Mouse (Mus musculus) gonadal fat pad, adult 2 months (tissue): ENCODE data around the gene Gars. TPM values are rescaled to one million over a fixed set of nuclear protein-coding genes. Genes with fewer than 3 reads are reported as not detected.
A peak's percentile ranks its signal among the peaks of the same experiment; 100 is the strongest.

Experiments
- DNase-seq: peaks from one replicate; pipeline ENCODE4 v3.0.0-alpha.2; 2012; ENCODE audit warnings: low read depth
- polyA plus RNA-seq: library from polyadenylated mRNA; depleted of rRNA; stranded (reverse); fragments of >200 nt; gene quantifications from 2 replicates; pipeline ENCODE4 v1.2.3, GENCODE M21; 2012; rRNA removed

Gene Gars
- polyA plus RNA-seq, result 38.8 and 43.2 TPM in 2 replicates

- DNase-seq, result no peak
These were observed at the start of gene Gars for GRCm38 (mm10) chr6:55037799-55038670. Gene Gars (plus strand): TSS chr6:55038007.

DNA sequence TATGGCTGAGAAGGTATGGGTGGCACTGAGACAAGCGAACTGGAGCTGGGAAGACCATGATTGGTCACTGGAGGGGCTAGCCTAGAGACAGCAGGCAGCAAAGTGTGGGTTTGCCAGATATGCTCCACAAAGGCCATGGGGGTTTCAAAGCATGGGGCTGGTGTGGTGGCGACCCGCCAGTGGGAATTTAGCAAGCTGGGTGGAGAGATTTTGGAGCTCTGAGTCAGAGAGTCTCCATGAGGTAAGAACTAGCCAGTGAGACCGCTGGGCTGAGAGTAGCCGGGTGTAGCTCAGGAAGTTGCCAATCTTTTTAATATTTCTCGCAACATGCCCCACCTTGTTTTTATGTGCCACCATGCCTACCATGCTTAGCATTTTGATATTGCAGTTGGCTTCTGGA, 49.7 kb upstream of the Gars start:
- DNase-seq, result no peak

DNA sequence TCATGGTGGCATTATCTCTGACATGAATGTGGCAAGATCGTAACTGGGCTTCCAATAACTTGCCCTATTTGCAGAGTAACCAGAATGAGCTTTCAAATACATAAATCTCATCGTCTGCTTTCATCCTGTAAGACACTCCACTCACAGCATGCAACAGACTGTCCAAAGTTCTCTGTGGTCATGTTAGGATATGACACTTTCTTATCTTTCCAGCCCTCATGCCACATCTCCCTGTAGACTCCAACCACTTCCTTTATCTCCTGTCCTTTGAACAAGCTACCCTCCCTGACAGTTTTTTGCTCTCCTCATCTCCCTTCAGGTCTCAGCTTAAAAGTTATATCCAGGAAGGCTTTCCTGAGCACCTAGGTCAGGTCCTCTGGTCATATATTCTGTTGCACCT, 46.6 kb upstream of the Gars start:
- DNase-seq, result no peak

GRCm38 (mm10) chr6:54992141-54992540, 45.7 kb upstream of the Gars start:
- no peak for DNase-seq

- DNase-seq, result peak; percentile 83
These were observed 45.0 kb upstream of the Gars start, which contains the start of gene Ggct for GRCm38 (mm10) chr6:54992734-54993260. Gene Ggct (minus strand): TSS chr6:54992950.

DNA sequence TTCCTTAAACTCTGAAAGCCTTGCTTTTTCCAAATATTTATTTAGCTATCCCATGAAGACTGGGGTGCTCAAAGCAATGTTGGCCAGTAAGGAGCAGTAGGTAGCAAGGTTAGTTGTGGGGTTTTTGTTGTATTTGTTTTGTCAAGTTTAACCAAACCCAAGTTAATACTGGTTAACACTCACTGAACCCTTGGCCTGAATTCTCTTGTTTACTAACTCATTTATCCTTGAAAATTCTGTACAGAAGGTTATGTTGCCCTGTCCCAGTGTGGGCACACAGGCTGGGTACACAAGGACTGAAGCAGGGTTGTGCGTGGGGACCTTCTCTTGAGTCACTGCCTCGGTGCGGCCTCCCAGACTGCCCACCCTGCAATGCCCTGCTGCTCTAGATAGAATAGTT, 41.4 kb upstream of the Gars start:
- no peak for DNase-seq

- DNase-seq, result no peak
These were observed 40.1 kb upstream of the Gars start for GRCm38 (mm10) chr6:54997726-54998125.

- DNase-seq, result peak; percentile 66
These were observed 36.5 kb upstream of the Gars start for GRCm38 (mm10) chr6:55001320-55001719.

GRCm38 (mm10) chr6:55002438-55002837, 35.4 kb upstream of the Gars start:
- no peak for DNase-seq

- DNase-seq, result no peak
These were observed 34.2 kb upstream of the Gars start for GRCm38 (mm10) chr6:55003559-55003958.

GRCm38 (mm10) chr6:55008401-55008800, 29.4 kb upstream of the Gars start:
- no peak for DNase-seq

DNA sequence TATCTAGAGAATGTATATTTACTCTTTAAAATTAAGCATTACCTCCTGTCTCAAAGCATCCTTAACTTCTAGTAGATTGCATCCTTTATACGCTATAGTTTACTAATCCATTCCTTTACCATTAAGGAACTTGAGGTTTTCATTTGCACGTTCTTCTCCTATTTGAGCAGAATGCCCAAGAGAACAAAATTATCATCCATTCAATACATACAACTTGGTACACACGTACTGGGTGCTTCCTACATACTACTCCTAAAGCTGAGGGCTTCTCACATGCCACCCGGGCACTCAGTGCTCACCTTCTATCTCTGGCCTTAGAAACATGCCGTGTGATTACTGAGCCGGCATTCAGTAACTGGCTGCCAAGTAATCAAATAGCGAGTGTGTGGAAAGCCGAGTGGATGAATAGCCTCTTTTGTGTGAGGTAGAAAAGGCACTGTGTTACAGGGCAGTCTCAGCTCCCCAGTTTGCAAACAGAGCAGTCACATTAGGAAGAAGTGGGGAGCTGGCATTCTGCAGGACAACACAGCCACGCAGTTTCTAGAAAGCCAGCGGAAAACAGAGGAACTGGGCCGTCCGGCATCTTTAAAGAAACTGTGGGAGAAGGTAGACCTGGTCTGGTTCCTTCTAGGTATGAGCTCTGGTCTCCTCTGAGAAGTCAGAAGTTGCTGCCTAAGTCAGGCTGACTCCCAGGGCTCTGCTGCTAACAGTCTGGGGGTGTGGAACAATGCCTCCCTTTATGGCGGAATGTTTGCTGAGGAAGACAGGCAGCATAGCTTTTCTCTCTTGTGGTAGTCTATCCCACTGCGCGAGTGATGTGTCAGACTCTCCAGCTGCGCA, 28.2 kb upstream of the Gars start:
- no peak for DNase-seq

DNA sequence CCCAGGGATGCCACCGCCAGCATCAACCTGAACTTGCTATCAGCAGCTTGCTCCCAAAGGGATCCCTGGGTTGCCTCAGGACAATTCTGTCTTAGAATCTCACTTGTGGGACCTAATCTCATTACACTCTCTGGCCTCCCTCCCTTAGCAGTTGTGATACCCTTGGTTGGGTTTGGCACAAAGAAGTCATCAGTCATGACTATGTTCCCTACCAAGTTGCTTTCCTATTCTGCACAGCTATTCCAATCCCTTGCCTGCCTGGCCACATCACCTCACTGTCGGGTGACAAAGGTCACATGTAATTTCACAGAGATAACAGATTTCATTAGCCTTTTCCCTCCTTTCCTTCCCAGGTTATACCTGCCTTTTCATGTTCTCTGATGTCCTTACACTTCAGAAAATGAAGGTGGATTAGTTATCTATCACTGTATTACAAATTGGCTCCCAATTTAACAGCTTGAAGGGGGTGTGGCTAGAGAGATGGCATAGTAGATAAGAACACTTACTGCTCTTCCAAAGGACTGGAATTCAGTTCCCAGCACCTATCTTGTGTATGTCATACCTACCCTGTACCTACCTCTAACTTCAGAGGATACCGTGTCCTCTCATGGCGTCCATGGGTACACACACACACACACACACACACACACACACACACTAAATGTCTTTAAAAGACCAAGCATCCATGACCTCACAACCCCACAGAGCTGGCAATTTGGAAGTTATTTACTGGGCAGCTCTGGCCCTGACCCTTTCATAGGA, 27.3 kb upstream of the Gars start:
- no peak for DNase-seq

DNA sequence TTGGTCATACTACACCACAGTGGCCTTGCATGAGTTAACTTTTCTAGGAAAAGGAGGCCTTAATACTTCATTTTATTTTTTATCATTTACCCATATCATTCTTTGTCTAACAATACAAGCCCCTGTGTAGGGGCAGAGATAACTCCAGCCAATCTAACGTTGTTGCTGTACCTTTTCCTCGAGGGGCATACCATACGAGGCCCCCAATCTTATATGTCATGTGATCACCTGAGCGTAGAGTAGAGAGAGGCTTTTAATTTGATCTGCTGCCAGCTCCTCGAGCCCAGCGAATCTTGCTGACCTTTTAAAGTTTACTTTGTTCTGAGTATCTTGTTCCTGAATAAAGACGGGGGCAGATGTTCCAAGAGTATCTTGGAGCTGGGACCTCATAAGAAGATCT, 25.3 kb upstream of the Gars start:
- no peak for DNase-seq

DNA sequence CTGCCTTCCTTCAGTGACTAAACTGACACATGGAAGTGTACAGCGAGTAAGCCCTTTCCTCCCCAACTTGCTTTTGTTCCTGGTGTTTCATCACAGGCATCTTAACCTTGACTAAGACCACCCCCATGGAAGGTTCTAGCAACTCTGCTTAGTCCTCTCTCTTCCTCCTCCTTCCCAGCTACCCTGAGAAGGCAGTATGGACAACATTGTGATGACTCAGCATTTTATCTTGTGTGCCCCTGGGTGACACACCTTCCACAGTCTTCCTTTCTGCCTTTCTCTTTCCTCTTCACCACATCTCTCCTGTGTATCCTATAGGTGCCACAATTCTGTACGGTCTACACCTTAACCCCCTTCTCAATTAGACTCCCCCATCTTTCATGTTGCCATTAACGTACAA, 23.6 kb upstream of the Gars start:
- DNase-seq, result no peak

- no peak for DNase-seq
These were observed 21.6 kb upstream of the Gars start for GRCm38 (mm10) chr6:55016236-55016635.

- no peak for DNase-seq
These were observed 20.9 kb upstream of the Gars start for GRCm38 (mm10) chr6:55016710-55017583.

- DNase-seq, result no peak
These were observed 19.4 kb upstream of the Gars start for GRCm38 (mm10) chr6:55018417-55018816.

DNA sequence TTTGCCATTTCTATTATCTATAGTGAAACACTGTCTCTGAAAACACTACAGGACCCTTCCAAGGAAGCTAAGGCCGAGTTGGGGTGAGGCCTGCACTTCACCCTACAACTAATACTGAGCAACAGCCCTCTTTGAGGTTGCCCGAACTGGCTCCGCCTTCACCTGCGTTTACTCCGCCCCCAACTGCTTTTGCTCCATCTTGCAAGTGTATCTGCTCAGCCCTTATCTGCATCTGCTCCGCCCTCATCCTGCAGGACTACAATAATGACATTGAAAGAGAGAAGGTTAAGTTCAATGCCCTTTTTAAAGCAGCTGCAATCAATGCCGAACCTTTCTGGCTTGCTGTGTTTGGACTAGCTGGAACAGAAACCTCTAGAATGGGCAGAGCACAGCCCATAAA, 16.0 kb upstream of the Gars start:
- DNase-seq, result no peak

- DNase-seq, result no peak
These were observed 10.2 kb upstream of the Gars start for GRCm38 (mm10) chr6:55027642-55028041.

DNA sequence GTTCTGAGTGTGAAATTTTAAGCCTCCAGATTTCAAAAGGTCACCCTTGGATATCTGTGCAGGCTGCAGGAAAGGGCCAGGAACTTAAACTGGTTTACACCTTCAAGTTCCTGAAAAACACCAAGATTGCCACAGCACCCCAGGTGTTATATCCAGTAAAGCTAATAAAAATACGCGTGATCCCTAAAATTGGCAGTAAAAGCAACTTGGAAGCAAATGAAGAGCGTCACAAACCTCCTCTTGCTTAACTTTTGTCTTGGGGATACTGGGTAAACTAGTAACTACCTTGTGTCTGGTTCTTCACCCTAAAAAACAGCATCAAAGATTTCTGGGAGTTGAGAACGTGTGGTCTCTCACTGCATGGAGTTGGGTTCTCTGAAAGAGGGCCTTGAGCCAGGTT, 1.1 kb upstream of the Gars start:
- peak; percentile 56 for DNase-seq
